Mouse (Mus musculus) ES-CJ7 (cell line): ENCODE measurements around the gene Macrod1.

Source experiments
- DNase-seq: peaks from one replicate; pipeline ENCODE4 v3.0.0; 2011; ENCODE audit warnings: low read depth, low spot score

The Macrod1 gene

GRCm38 (mm10) chr19:7140856-7141421 is 84.3 kb downstream of the Macrod1 start:
- no peak for DNase-seq

GRCm38 (mm10) chr19:7142207-7142915 is 85.8 kb downstream of the Macrod1 start:
- no peak for DNase-seq

DNA sequence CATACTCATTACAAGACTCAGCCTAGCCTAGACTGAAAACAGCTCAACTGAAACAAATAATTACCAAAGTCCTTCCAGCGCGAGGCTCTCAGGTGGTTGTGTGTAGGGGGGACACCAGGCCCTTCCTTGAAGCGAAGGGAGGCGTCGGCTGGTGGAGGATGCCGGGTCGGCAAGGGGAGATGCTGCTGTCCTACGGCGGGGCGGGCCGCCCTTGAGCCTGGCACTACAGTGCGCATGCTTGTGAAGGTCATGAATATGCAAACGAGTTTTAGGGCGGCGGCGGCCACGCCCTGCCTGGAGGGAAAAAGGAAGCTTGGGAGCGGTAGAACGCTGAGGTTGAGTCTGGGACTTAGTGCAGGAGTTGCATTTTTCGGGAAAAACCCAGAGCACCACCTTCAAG is 87.2 kb downstream of the Macrod1 start:
- peak; percentile 93 for DNase-seq

DNA sequence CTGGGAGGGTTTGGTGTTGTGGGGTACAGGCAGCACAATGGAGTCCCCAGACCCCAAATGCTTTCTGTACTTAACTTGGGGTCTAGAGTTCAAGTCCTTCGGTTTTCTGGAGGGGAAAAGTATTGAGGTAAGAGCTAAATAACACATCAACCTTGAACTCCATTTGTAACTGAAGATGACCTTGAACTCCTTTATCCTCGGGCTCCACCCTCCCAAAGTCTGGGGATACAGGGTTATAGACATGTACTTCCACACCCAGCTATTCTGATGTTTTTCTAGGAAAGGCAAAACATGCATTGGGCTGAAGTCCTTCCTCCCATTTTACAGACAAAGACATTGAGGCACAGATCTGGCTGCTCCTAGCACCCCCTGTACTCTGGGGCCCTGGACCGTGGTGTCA is 87.8 kb downstream of the Macrod1 start:
- DNase-seq = peak; percentile 67

GRCm38 (mm10) chr19:7146376-7146775 is 89.8 kb downstream of the Macrod1 start:
- no peak for DNase-seq

DNA sequence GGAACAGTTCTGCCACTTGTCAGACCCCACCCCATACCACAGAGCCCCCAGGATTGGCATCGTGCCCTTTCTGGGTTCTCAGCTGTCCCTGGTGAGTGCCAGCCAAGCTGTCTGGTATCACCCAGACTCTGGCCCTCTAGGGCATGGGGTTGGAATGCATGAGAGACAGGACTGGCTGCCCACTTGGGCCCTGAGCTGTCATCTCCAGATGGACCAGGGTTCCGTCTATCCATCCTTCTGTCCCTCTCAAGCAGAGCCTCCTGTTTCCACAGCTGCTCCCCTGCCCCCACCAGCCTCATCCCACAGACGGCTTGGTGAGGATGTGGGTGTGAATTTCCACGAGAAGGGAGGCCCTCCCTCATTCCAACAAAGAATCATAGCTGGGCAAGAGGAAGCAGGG is 91.5 kb downstream of the Macrod1 start:
- DNase-seq = no peak

- DNase-seq = no peak
Observed at GRCm38 (mm10) chr19:7148541-7149085, 92.0 kb downstream of the Macrod1 start.

DNA sequence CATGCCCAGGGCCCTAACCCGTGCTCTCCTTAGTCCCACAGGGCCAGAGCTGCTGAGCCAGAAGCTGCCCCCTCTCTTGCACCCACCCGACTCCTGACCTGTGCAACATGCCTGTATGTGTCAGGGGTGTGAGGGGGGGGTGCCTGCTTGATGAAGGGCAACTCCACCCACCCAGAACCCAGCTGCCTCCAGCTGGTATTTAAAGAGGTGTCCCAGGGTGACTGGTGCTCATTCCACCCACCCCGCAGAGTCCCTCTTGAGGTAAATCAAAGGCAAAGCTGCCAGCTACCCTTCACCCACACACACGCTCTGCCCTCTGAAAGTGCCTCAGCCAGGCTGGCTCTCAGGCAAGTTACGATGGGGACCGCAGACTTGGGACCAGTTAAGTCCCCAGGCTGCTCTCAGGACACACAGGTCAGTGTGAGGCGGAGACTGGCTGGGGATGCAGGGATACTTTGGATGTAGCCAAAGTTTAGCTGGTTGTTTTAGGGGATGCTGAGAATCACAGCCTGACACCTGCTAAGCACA is 92.6 kb downstream of the Macrod1 start:
- no peak for DNase-seq

- no peak for DNase-seq
Observed at GRCm38 (mm10) chr19:7151300-7151926, 94.8 kb downstream of the Macrod1 start.

GRCm38 (mm10) chr19:7151927-7152653 is 95.5 kb downstream of the Macrod1 start:
- no peak for DNase-seq

DNA sequence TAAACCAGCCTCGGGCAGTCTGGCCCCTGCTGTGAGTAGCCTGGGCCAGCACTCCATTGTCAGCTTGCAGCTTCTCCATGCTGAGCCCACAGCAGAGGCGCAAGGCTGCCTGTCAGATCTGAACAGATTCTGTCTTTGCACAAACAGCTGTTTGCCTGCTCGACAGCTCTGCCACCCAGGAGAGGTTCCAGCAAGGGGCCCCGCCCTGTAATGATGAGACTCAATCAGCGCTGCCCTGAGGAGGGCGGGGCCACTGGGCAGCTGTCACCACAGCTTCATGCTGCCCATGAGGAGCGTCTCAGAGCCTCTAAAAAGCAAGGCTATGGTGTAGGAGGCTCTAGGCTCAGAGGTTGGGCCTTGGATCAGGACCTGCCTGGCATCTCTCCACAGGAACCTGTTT is 96.6 kb downstream of the Macrod1 start:
- DNase-seq = no peak

GRCm38 (mm10) chr19:7155196-7155595 is 98.6 kb downstream of the Macrod1 start:
- DNase-seq = no peak

GRCm38 (mm10) chr19:7157734-7158133 is 101.1 kb downstream of the Macrod1 start:
- DNase-seq = no peak

DNA sequence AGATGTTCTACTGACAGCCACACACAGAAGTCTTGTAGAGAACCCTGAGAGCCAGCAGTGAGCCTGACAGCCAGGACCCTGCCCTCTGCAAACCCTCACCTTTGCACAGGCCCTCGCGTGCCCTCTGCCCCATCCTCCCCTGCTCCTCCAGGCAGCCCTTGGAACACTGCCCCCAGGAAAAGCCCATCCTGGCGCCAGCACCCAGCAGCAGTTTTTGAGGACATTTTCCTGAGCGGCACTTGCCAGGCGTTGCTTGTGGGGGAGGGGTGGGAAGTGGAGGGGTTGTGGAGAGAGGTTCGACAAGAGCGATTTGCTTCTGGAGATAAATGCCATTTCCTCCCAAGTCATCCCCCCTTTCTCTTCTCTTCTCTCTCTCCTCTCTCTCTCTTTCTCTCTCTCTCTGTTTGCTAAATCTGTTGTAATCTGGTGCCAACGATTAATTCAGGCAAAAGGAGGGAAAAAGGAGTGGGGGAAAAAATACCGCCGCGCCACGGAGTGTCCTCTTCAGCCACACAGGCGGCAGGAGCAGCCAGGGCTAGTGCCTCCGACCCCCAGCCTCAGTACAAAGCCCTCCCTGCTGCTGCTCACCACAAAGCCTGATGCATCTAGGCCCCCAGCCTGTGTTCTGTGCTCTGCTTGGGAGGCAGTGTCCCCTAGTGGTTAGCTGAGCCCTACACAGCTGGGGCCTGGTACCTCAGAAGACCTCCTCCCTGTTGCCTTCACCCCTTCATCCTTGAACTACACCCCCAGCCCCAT is 103.7 kb downstream of the Macrod1 start:
- peak; percentile 62 for DNase-seq

DNA sequence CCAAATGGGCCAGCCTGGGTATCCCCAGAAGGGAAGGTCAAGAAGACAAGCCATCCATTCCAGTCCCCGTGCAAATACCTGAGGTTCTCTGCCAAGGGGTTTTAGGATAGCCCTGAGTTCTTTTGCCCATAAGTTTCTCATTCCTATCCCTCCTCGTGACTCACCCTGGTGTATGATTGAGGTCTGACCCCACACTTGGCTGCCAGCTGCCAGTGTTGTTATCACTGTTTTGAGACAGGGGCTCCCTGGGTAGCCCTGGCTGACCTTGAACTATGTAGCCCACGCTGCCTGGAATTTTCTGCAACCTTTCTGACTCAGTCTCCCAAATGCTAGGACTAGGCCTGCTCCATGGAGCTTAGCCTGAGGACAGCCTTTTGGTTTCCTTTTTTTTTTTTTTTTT is 104.5 kb downstream of the Macrod1 start:
- DNase-seq = no peak

DNA sequence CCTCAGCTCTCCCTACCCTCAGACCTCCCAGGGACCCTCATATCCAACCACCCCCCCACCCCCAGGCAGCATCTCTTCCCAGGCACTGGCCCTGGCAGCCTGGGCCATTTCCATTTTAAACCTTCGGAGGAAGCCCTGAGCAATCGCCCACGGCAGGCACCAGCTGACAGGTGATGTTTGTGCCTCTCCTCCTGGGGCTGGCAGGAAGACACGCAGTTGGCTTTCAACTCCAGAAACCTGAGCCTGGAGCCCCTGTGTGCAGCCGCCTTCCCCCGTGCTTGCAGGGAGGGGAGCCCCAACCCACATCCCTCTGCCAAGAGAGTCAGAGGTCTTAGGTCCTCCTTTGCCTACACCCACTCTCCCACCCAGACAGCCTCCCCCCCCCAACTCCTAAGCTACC is 107.6 kb downstream of the Macrod1 start:
- no peak for DNase-seq

- no peak for DNase-seq
Observed at GRCm38 (mm10) chr19:7164820-7165323, 108.3 kb downstream of the Macrod1 start.

- DNase-seq = no peak
Observed at GRCm38 (mm10) chr19:7165509-7166199, 109.0 kb downstream of the Macrod1 start.

DNA sequence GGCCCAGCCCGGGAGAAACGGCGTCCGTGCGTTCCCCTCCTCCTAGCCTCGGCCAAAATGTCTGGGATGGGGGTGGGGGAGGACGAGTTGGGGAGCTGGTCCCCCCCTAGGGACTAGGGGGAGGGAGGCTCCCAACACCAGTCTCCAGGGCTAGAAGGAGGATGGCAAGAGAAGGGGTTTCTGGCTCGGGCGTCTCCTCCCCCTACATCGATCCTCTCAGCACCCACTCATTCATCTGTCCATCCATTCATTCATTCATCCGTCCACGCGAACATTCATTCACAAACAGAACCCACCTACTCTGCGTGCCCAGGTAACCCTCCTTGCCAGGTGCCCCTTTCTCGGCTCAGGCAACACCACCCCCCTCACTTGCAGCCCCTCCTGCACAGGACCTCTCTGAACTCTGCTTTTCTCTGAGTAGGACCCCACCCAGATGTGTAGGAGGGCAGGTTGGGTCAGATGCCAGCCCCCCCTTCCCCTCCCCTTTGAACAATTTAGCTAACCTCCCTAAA is 109.6 kb downstream of the Macrod1 start:
- no peak for DNase-seq

GRCm38 (mm10) chr19:7166767-7167166 is 110.2 kb downstream of the Macrod1 start:
- DNase-seq = no peak
